Mouse (Mus musculus) kidney, adult 2 months (tissue): ENCODE data around the gene Upp2. TPM values are rescaled to one million over a fixed set of nuclear protein-coding genes. Genes with fewer than 3 reads are reported as not detected.
A peak's percentile ranks its signal among the peaks of the same experiment; 100 is the strongest.

Experiments
- DNase-seq: peaks from one replicate; pipeline ENCODE4 v3.0.0; 2021
- H3K27ac ChIP-seq: fragments of 200-500 bp; 2 replicates; pipeline ENCODE4 v1.5.1; 2012; ENCODE audit warnings: low read depth, low read length, control low read depth, inconsistent platforms; ENCODE audit not compliant: insufficient read depth
- H3K27me3 ChIP-seq: fragments of 200-500 bp; replicated peaks from 2 replicates; pipeline ENCODE4 v1.6.1; 2012; ENCODE audit warnings: mild to moderate bottlenecking, moderate library complexity, low read length, inconsistent platforms; ENCODE audit not compliant: control insufficient read depth, insufficient read depth
- H3K36me3 ChIP-seq: fragments of 200-500 bp; 2 replicates; pipeline ENCODE4 v1.6.1; 2012; ENCODE audit warnings: mild to moderate bottlenecking, moderate library complexity, low read length, inconsistent platforms; ENCODE audit not compliant: control insufficient read depth, insufficient read depth
- H3K4me1 ChIP-seq: fragments of 200-500 bp; 2 replicates; pipeline ENCODE4 v1.6.1; 2011; ENCODE audit warnings: low read length; ENCODE audit not compliant: control insufficient read depth, insufficient read depth
- H3K4me3 ChIP-seq: fragments of 200-500 bp; 2 replicates; pipeline ENCODE4 v1.5.1; 2011; ENCODE audit warnings: mild to moderate bottlenecking, low read depth, low read length, control low read depth; ENCODE audit not compliant: insufficient read depth
- CTCF ChIP-seq: fragments of 200-500 bp; conservative IDR thresholded peaks from 2 replicates; pipeline ENCODE4 v1.5.1; 2011; ENCODE audit warnings: low read depth, mild to moderate bottlenecking, control low read depth, low read length, moderate library complexity, mixed read lengths; ENCODE audit not compliant: insufficient read depth, insufficient read length
- POLR2A ChIP-seq: fragments of 200-500 bp; IDR thresholded peaks from one replicate; pipeline ENCODE4 v1.6.1; 2011; ENCODE audit warnings: low read depth, low read length, control low read depth
- WGBS: fragments of 180-500 bp; shearing (Covaris S2); methylation state at CpG from one replicate; pipeline ENCODE4 v1.1.7; 2018; 5-methylcytosine and 5-hydroxymethylcytosine counted together
- polyA plus RNA-seq: library from polyadenylated mRNA; depleted of rRNA; stranded (reverse); fragments of >200 nt; gene quantifications from 2 replicates; pipeline ENCODE4 v1.2.3, GENCODE M21; 2012

Gene Upp2
- polyA plus RNA-seq, 1 experiment, result 15.5 TPM

GRCm38 (mm10) chr2:58551866-58552265, 15.2 kb upstream of the Upp2 start:
- H3K36me3 ChIP-seq, result no peaks in the 10 kb centered on the region
- WGBS, result 55% methylated on average over 6 of the region's 6 CpGs

GRCm38 (mm10) chr2:58552296-58552695, 14.8 kb upstream of the Upp2 start:
- 66% methylated on average over 3 of the region's 3 CpGs for WGBS
- no peaks in the 10 kb centered on the region for H3K27me3 ChIP-seq
- H3K4me1 ChIP-seq, result peaks cover 12% of the 10 kb centered on the region
- H3K27ac ChIP-seq, result no peak overlapping the region
- peak; percentile 69 for DNase-seq
- H3K4me3 ChIP-seq, result no peak overlapping the region
- H3K36me3 ChIP-seq, result no peaks in the 10 kb centered on the region
- TF ChIP-seq CTCF, result no peak
- TF ChIP-seq POLR2A, result no peak

More at GRCm38 (mm10) chr2:58551866-58552265, 15.2 kb upstream of the Upp2 start:
- Histone ChIP-seq H3K27ac (no peak overlapping the region), H3K4me3 (no peak overlapping the region), H3K27me3 (no peaks in the 10 kb centered on the region), H3K4me1 (peaks cover 12% of the 10 kb centered on the region)
- DNase-seq, result no peak
- TF ChIP-seq CTCF (no peak), POLR2A (no peak)

- Histone ChIP-seq H3K36me3 (no peaks in the 10 kb centered on the region), H3K27me3 (no peaks in the 10 kb centered on the region), H3K27ac (no peak overlapping the region), H3K4me1 (peaks cover 6% of the 10 kb centered on the region), H3K4me3 (no peak overlapping the region)
- DNase-seq, result no peak
- whole genome bisulfite sequencing, result 70% methylated on average over 9 of the region's 9 CpGs
- TF ChIP-seq POLR2A (no peak), CTCF (no peak)
These were observed 9.9 kb upstream of the Upp2 start for GRCm38 (mm10) chr2:58557045-58557845.

- TF ChIP-seq CTCF, result no peak
- TF ChIP-seq POLR2A, result no peak
These were observed 5.0 kb upstream of the Upp2 start for GRCm38 (mm10) chr2:58562137-58562536.

GRCm38 (mm10) chr2:58565267-58565666, 1.8 kb upstream of the Upp2 start:
- H3K27ac ChIP-seq, result no peak overlapping the region
- H3K36me3 ChIP-seq, result no peaks in the 10 kb centered on the region
- WGBS, result 37% methylated on average over 6 of the region's 6 CpGs
- H3K27me3 ChIP-seq, result no peaks in the 10 kb centered on the region
- TF ChIP-seq CTCF (no peak), POLR2A (no peak)
- peak; percentile 46 for DNase-seq
- no peak overlapping the region for H3K4me3 ChIP-seq
- peaks cover 21% of the 10 kb centered on the region for H3K4me1 ChIP-seq

More at GRCm38 (mm10) chr2:58562137-58562536, 5.0 kb upstream of the Upp2 start:
- H3K27ac ChIP-seq, result no peak overlapping the region
- WGBS, result 53% methylated on average over 4 of the region's 4 CpGs
- no peaks in the 10 kb centered on the region for H3K27me3 ChIP-seq
- no peak overlapping the region for H3K4me3 ChIP-seq
- DNase-seq, result no peak
- no peaks in the 10 kb centered on the region for H3K36me3 ChIP-seq
- peaks cover 14% of the 10 kb centered on the region for H3K4me1 ChIP-seq

GRCm38 (mm10) chr2:58566049-58566409, 1.1 kb upstream of the Upp2 start:
- Histone ChIP-seq H3K36me3 (no peaks in the 10 kb centered on the region), H3K27me3 (no peaks in the 10 kb centered on the region), H3K4me1 (peaks cover 21% of the 10 kb centered on the region), H3K27ac (peak overlapping the region; percentile 71), H3K4me3 (peak overlapping the region; percentile 90)
- TF ChIP-seq POLR2A (no peak), CTCF (no peak)
- WGBS, result 9% methylated on average over 6 of the region's 6 CpGs
- peak; percentile 30 for DNase-seq

- TF ChIP-seq POLR2A (no peak), CTCF (no peak)
- WGBS, result 2% methylated on average over 75 of the region's 78 CpGs
- peak overlapping the region; percentile 71 for H3K27ac ChIP-seq
- peak; percentile 79 for DNase-seq
- peak overlapping the region; percentile 90 for H3K4me3 ChIP-seq
- H3K27me3 ChIP-seq, result no peaks in the 10 kb centered on the region
- H3K36me3 ChIP-seq, result no peaks in the 10 kb centered on the region
- H3K4me1 ChIP-seq, result peaks cover 21% of the 10 kb centered on the region
These were observed 560 bp upstream of the Upp2 start for GRCm38 (mm10) chr2:58566410-58567065.
